Comparison of ENCODE assay signal across 8 mouse cellular contexts in the genomic region with DNA sequence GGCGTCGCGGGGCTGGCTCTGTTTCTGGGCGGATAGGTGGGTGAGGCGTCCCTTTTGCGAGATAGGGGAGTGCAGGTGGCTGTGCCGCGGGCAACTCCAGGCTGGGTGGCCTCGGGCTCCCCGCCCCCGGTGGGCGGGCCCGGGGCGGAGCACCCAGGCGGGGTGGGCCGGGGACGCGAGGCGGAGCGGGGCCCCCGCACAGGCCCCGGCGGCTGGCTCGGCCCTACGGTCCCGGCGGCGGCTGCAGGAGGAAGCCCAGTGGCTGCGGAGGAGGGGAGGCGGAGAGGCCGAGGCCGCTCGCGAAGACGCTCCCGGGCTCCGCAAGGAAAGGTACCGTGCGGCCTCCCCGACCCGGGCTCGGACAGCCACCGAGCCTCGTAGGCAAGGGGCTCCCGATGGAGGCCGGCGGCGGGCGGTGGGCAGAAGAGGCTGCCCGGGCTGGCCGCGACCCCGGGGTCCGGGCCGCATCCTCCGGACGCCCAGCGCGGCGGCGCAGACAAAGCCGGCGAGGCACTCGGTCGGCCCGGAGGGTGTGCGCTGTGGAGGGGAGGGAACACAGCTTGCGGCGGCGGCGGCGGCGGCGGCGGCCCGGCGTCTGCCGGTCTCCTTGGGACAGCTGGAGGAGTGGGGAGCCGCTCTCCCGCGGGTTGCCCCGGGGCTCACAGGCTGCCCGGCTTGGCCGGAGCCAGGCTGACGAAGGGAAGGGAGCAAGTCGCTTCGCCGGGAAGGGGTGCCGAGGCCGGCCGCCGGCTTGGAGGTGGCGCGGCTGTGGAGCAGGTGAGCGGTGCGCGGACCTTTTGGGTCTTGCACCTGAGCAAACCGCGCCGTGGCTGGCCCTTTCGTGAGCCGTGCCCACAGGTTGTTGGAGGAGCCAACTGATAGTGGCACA. TPM values are rescaled to one million over a fixed set of nuclear protein-coding genes. Genes with fewer than 3 reads are reported as not detected.
A peak's percentile ranks its signal among the peaks of the same experiment; 100 is the strongest.
DNase-seq lines count a peak whose midpoint lies in the region; ATAC-seq and TF ChIP-seq lines count a peak whose summit lies in the region.

No protein-coding gene starts in this region.

- TF ChIP-seq EP300 in heart, adult 2 months (IDR thresholded peaks at IDR 0.05; ENCODE audit: insufficient read depth, low read depth, low read length) = no peak

- TF ChIP-seq POLR2A in heart, adult 2 months (IDR thresholded peaks at IDR 0.05; ENCODE audit: insufficient read depth, low read depth, low read length) = peak; percentile 53; the same call in 1 of the 2 replicates
- no peak for TF ChIP-seq POLR2A in kidney, adult 2 months (IDR thresholded peaks at IDR 0.05; ENCODE audit: low read depth, low read length)
- TF ChIP-seq POLR2A in myocyte (IDR thresholded peaks at IDR 0.05; ENCODE audit: insufficient read length, low read depth) = peak; percentile 91

- H3K9ac ChIP-seq in embryonic facial prominence, embryonic 11.5 days (replicated peaks; ENCODE audit: low read length) = peak overlapping the region; percentile 93
- H3K9ac ChIP-seq in heart, adult 2 months (ENCODE audit: low read depth, low read length) = peak overlapping the region; percentile 96
- H3K9ac ChIP-seq in liver, embryonic 11.5 days (ENCODE audit: low read depth, low read length) = peak overlapping the region; percentile 90

- H3K4me2 ChIP-seq in embryonic facial prominence, embryonic 11.5 days (ENCODE audit: low read depth, low read length) = peak overlapping the region; percentile 97
- peak overlapping the region; percentile 91 for H3K4me2 ChIP-seq in liver, embryonic 11.5 days
- peak overlapping the region; percentile 96 for H3K4me2 ChIP-seq in myocyte (ENCODE audit: low read depth)

- peak overlapping the region; percentile 87 for H3K4me3 ChIP-seq in embryonic facial prominence, embryonic 11.5 days (ENCODE audit: low read depth, low read length)
- H3K4me3 ChIP-seq in heart, adult 2 months = peak overlapping the region; percentile 85
- peak overlapping the region; percentile 75 for H3K4me3 ChIP-seq in kidney, adult 2 months (ENCODE audit: insufficient read depth, low read depth, low read length)
- H3K4me3 ChIP-seq in liver, embryonic 11.5 days (ENCODE audit: low read depth, low read length) = peak overlapping the region; percentile 87
- H3K4me3 ChIP-seq in myocyte = peak overlapping the region; percentile 34

- peak overlapping the region; percentile 24 for H3ac ChIP-seq in myocyte (ENCODE audit: control insufficient read depth, insufficient read length)

- H3K9me3 ChIP-seq in embryonic facial prominence, embryonic 11.5 days (replicated peaks; ENCODE audit: control insufficient read depth, low read length) = no peaks in the 10 kb centered on the region
- H3K9me3 ChIP-seq in liver, embryonic 11.5 days (ENCODE audit: control insufficient read depth, low read length) = no peaks in the 10 kb centered on the region

- 0% methylated on average over 66 of the region's 102 CpGs for WGBS in embryonic facial prominence, embryonic 11.5 days
- WGBS in heart, adult 2 months = under 1% methylated on average over 91 of the region's 102 CpGs
- under 1% methylated on average over 101 of the region's 102 CpGs for WGBS in kidney, adult 2 months
- under 1% methylated on average over 78 of the region's 102 CpGs for WGBS in liver, embryonic 11.5 days

- TF ChIP-seq CTCF in heart, adult 2 months (IDR thresholded peaks at IDR 0.05) = no peak
- TF ChIP-seq CTCF in kidney, adult 2 months (conservative IDR thresholded peaks at IDR 0.05; ENCODE audit: insufficient read depth, insufficient read length, low read depth, low read length) = no peak

- peak overlapping the region; percentile 49; the same call in 1 of the 2 replicates for H3K27ac ChIP-seq in embryonic facial prominence, embryonic 11.5 days (replicated peaks; ENCODE audit: low read depth, low read length)
- H3K27ac ChIP-seq in heart, adult 2 months = peak overlapping the region; percentile 92
- peak overlapping the region; percentile 35; the same call in 1 of the 2 replicates for H3K27ac ChIP-seq in kidney, adult 2 months (ENCODE audit: insufficient read depth, low read depth, low read length)
- peak overlapping the region; percentile 62 for H3K27ac ChIP-seq in liver, embryonic 11.5 days (ENCODE audit: low read depth, low read length)

- DNase-seq in 416B (ENCODE audit: low read depth) = peak; percentile 68
- DNase-seq in adrenal gland, postnatal 36 days = peak; percentile 92 to 95
- peak; percentile 82 for DNase-seq in embryonic facial prominence, embryonic 11.5 days (ENCODE audit: low spot score)
- DNase-seq in heart, adult 2 months = peak; percentile 94 to 95
- peak; percentile 85 for DNase-seq in kidney, adult 2 months
- DNase-seq in liver, embryonic 11.5 days (ENCODE audit: low spot score) = peak; percentile 83
- peak; percentile 90 to 93 for DNase-seq in spleen, postnatal 4 days (ENCODE audit: low spot score in 2 of 2)

- no peaks in the 10 kb centered on the region for H3K27me3 ChIP-seq in embryonic facial prominence, embryonic 11.5 days (ENCODE audit: control insufficient read depth, insufficient read depth, low read length)
- H3K27me3 ChIP-seq in heart, adult 2 months (ENCODE audit: control insufficient read depth, insufficient read depth, low read length) = no peaks in the 10 kb centered on the region
- no peaks in the 10 kb centered on the region for H3K27me3 ChIP-seq in kidney, adult 2 months (replicated peaks; ENCODE audit: control insufficient read depth, insufficient read depth, low read length)
- no peaks in the 10 kb centered on the region for H3K27me3 ChIP-seq in liver, embryonic 11.5 days (replicated peaks; ENCODE audit: control insufficient read depth, insufficient read depth, low read length)
- H3K27me3 ChIP-seq in myocyte (ENCODE audit: control insufficient read depth, insufficient read depth, insufficient read length) = no peaks in the 10 kb centered on the region

- no peaks in the 10 kb centered on the region for H3K79me2 ChIP-seq in heart, adult 2 months (replicated peaks; ENCODE audit: control insufficient read depth, insufficient read depth, low read length)
- peaks cover 15% of the 10 kb centered on the region for H3K79me2 ChIP-seq in myocyte (ENCODE audit: control insufficient read depth, insufficient read depth)

- peak; percentile 95 for ATAC-seq in embryonic facial prominence, embryonic 11.5 days (replicated peaks; ENCODE audit: insufficient number of reproducible peaks, low FRiP score, low TSS enrichment, low read depth)
- ATAC-seq in liver, embryonic 11.5 days (replicated peaks; ENCODE audit: low FRiP score) = peak; percentile 97

- H3K4me1 ChIP-seq in embryonic facial prominence, embryonic 11.5 days (ENCODE audit: control insufficient read depth, insufficient read depth, low read length) = no peaks in the 10 kb centered on the region; the same call in 1 of the 2 replicates
- peaks cover 15% of the 10 kb centered on the region for H3K4me1 ChIP-seq in heart, adult 2 months (ENCODE audit: control insufficient read depth, insufficient read depth, low read length)
- peaks cover 2% of the 10 kb centered on the region; the same call in 1 of the 2 replicates for H3K4me1 ChIP-seq in kidney, adult 2 months (ENCODE audit: control insufficient read depth, insufficient read depth, low read length)
- peaks cover 32% of the 10 kb centered on the region for H3K4me1 ChIP-seq in liver, embryonic 11.5 days (replicated peaks; ENCODE audit: control insufficient read depth, insufficient read depth, low read length)

- intact Hi-C loops in heart, adult 2 months (cut with DNase I) = loop anchor here (1.0 to 5.0 kb wide), 2 partner anchors 15 to 45 kb away; no protein-coding TSS in a partner anchor

- no peaks in the 10 kb centered on the region for H3K36me3 ChIP-seq in embryonic facial prominence, embryonic 11.5 days (replicated peaks; ENCODE audit: control insufficient read depth, insufficient read depth, low read depth, low read length)
- peaks cover 4% of the 10 kb centered on the region; the same call in 1 of the 2 replicates for H3K36me3 ChIP-seq in heart, adult 2 months (ENCODE audit: control insufficient read depth, insufficient read depth, low read length)
- H3K36me3 ChIP-seq in kidney, adult 2 months (ENCODE audit: control insufficient read depth, insufficient read depth, low read length) = no peaks in the 10 kb centered on the region
- no peaks in the 10 kb centered on the region for H3K36me3 ChIP-seq in liver, embryonic 11.5 days (ENCODE audit: control insufficient read depth, insufficient read depth, low read length)
- no peaks in the 10 kb centered on the region for H3K36me3 ChIP-seq in myocyte (ENCODE audit: control insufficient read depth, insufficient read depth)

TF ChIP-seq in myocyte, 11 proteins besides CTCF, POLR2A, EP300 and RAD21:
- TF ChIP-seq USF1 (IDR thresholded peaks at IDR 0.05; ENCODE audit: low read depth) = no peak
- TF ChIP-seq POLR2AphosphoS2 (IDR thresholded peaks at IDR 0.05; ENCODE audit: insufficient read length, low read depth) = peak; percentile 67
- TF ChIP-seq MYOD1 (IDR thresholded peaks at IDR 0.05; ENCODE audit: control insufficient read depth in 1 of 3, insufficient read length in 2 of 3, low read depth in 2 of 3) = no peak
- TF ChIP-seq TCF3 (IDR thresholded peaks at IDR 0.05; ENCODE audit: insufficient read length, low read depth) = no peak
- no peak for TF ChIP-seq SRF (IDR thresholded peaks at IDR 0.05; ENCODE audit: control insufficient read depth, insufficient read length, low read depth)
- TF ChIP-seq E2F4 (IDR thresholded peaks at IDR 0.05; ENCODE audit: insufficient read depth) = no peak
- peak in 1 of 3 experiments; percentile 40 for TF ChIP-seq MYOG (IDR thresholded peaks at IDR 0.05; ENCODE audit: control insufficient read depth in 1 of 3, insufficient read depth in 1 of 3, insufficient read length in 2 of 3, low read depth in 2 of 3)

RNA-seq across cellular contexts. Expression of gene Smox, which starts 0.7 kb away (rescaled TPM):
- total RNA-seq in adrenal gland, postnatal 36 days (2021) = 10 to 100 TPM; 28.2 to 30.5 TPM
- 33.6 and 38.7 TPM in 2 replicates for polyA plus RNA-seq in embryonic facial prominence, embryonic 11.5 days (2014; fragmentation: Nextera tagmentation; extraction: Ambion mirVana)
- 10 to 100 TPM; 23.0 to 28.1 TPM for total RNA-seq in heart, adult 2 months (2021)
- 34.8 and 39.8 TPM in 2 replicates for polyA plus RNA-seq in heart, adult 2 months (2012; rRNA removed)
- 12.5 and 14.9 TPM in 2 replicates for polyA plus RNA-seq in kidney, adult 2 months (2012; rRNA removed)
- 36.3 and 44.9 TPM in 2 replicates for polyA plus RNA-seq in liver, embryonic 11.5 days (2014; fragmentation: Nextera tagmentation; extraction: Ambion mirVana)
- polyA plus RNA-seq in myocyte (2012; fragmentation: generic; extraction: Trizol) = 27.1 TPM

Comparison
In these comparisons a context has a peak if more than half of its experiments do, and no peak if none do; other contexts are left out.
1. Peak in every context shown above with its lines: DNase-seq, ATAC-seq, H3K4me3 ChIP-seq and H3K27ac ChIP-seq.
2. H3K27ac ChIP-seq: peak in every context shown above with its lines; median percentile 92 in heart, adult 2 months; 62 in liver, embryonic 11.5 days; 49 in embryonic facial prominence, embryonic 11.5 days; 35 in kidney, adult 2 months.
3. H3K4me3 ChIP-seq: peak in every context shown above with its lines; median percentile 87 in embryonic facial prominence, embryonic 11.5 days; 87 in liver, embryonic 11.5 days; 85 in heart, adult 2 months; 75 in kidney, adult 2 months; 34 in myocyte.